Mouse (Mus musculus): Measurements from ENCODE around the gene Elac2. TPM values are rescaled to one million over a fixed set of nuclear protein-coding genes. Genes with fewer than 3 reads are reported as not detected.

The Elac2 gene
- total and polyA plus RNA-seq, 3 experiments: 66.8 to 88.2 (median 74.1) TPM

- in situ Hi-C loops (cut with MboI; ENCODE audit: low pct_ligation_motif_present, low pct_unique_long_range_greater_than_20kb, low sequenced_read_pairs): no loop called here
- H3K9me3 ChIP-seq (replicated peaks; ENCODE audit: low read length): no peaks in the 10 kb centered on the region
- no peak for DNase-seq (ENCODE audit: extremely low read depth)
- peaks cover 2% of the 10 kb centered on the region for H3K27me3 ChIP-seq (replicated peaks)
- dilution Hi-C loops (cut with MboI; ENCODE audit: extremely low pct_ligation_motif_present, extremely low pct_unique_long_range_greater_than_20kb, low sequenced_read_pairs): no loop called here
- H3K9ac ChIP-seq (ENCODE audit: insufficient read depth, low read depth): no peak overlapping the region
- no peaks in the 10 kb centered on the region for H3K79me2 ChIP-seq (replicated peaks; ENCODE audit: control insufficient read depth, extremely low read depth, insufficient read depth, poor library complexity, severe bottlenecking)
- no peak overlapping the region for H3K27ac ChIP-seq (ENCODE audit: insufficient read depth, low read depth)
- no peak for TF ChIP-seq RAD21 (IDR thresholded peaks at IDR 0.05; ENCODE audit: low read depth, low read length)
- TF ChIP-seq CHD1 (IDR thresholded peaks at IDR 0.05; ENCODE audit: low read depth, low read length): no peak
- no peak for TF ChIP-seq ZKSCAN1 (IDR thresholded peaks at IDR 0.05; ENCODE audit: borderline replicate concordance, low read depth, low read length)
- TF ChIP-seq UBTF (IDR thresholded peaks at IDR 0.05; ENCODE audit: low read depth, low read length): no peak
- TF ChIP-seq POLR2A (IDR thresholded peaks at IDR 0.05; ENCODE audit: low read depth, low read length): no peak
- no peak for TF ChIP-seq KAT2A (IDR thresholded peaks at IDR 0.05; ENCODE audit: insufficient replicate concordance, low read length)
- no peak for TF ChIP-seq ZMIZ1 (IDR thresholded peaks at IDR 0.05; ENCODE audit: low read depth, low read length)
- no peak for TF ChIP-seq IRF4 (IDR thresholded peaks at IDR 0.05; ENCODE audit: low read depth, low read length)
- TF ChIP-seq GABPA (IDR thresholded peaks at IDR 0.05; ENCODE audit: insufficient replicate concordance, low read depth, low read length): no peak
- TF ChIP-seq E2F4 (IDR thresholded peaks at IDR 0.05; ENCODE audit: insufficient replicate concordance, low read depth, low read length): no peak
- no peak for TF ChIP-seq ZC3H11A (IDR thresholded peaks at IDR 0.05; ENCODE audit: low read depth, low read length)
- TF ChIP-seq JUN (IDR thresholded peaks at IDR 0.05; ENCODE audit: insufficient read depth, low read depth, low read length): no peak
- TF ChIP-seq JUND (conservative IDR thresholded peaks at IDR 0.05; ENCODE audit: low read depth, low read length): no peak
- no peak for TF ChIP-seq MAZ (IDR thresholded peaks at IDR 0.05; ENCODE audit: low read depth, low read length)
- TF ChIP-seq RCOR1 (conservative IDR thresholded peaks at IDR 0.05; ENCODE audit: low read depth, low read length): no peak
- no peak for TF ChIP-seq TCF12 (IDR thresholded peaks at IDR 0.05; ENCODE audit: low read depth, low read length)
- TF ChIP-seq NELFE (IDR thresholded peaks at IDR 0.05; ENCODE audit: low read depth, low read length): no peak
- TF ChIP-seq CHD2 (IDR thresholded peaks at IDR 0.05; ENCODE audit: low read length): no peak
- TF ChIP-seq MYC (IDR thresholded peaks at IDR 0.05; ENCODE audit: low read depth, low read length): no peak
- no peak for TF ChIP-seq CTCF (conservative IDR thresholded peaks at IDR 0.05 in 1 of 2, IDR thresholded peaks at IDR 0.05 in 1 of 2; ENCODE audit: low read depth in 2 of 2, low read length in 2 of 2)
- no peaks in the 10 kb centered on the region for H3K4me1 ChIP-seq (ENCODE audit: control insufficient read depth in 1 of 2, insufficient read depth in 2 of 2)
- H3K4me3 ChIP-seq (replicated peaks in 1 of 3; ENCODE audit: low read depth in 2 of 3, low read length in 2 of 3, poor library complexity in 1 of 3): no peak overlapping the region
- no peaks in the 10 kb centered on the region for H3K36me3 ChIP-seq (replicated peaks in 1 of 2; ENCODE audit: control insufficient read depth in 1 of 2, insufficient read depth in 1 of 2, low read length in 1 of 2)
- no peak overlapping the region for H3K4me2 ChIP-seq (ENCODE audit: insufficient read depth, low read depth, poor library complexity, severe bottlenecking)
Observed at GRCm38 (mm10) chr11:64956962-64957729, 21.7 kb upstream of the Elac2 start.

DNA sequence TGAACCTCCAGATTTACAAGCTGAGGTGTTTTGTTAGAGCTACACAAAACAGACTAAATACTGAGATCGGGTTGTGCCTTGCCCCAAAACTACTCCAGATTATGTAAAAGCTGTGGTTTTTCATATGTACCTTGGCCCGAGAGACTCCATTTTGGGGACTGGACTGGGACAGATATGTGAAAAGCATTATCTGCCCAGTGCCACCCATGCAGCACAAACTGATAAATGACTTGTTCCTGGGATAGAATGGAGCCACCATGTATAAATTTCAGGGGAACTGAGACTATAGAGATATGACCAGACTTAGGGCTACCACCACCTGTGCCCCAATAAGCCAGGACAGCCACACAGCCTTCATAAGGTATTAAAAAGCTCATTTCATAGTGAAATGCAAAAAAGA is 16.2 kb upstream of the Elac2 start:
- Histone ChIP-seq H3K27ac (ENCODE audit: insufficient read depth, low read depth) (no peak overlapping the region), H3K9ac (ENCODE audit: insufficient read depth, low read depth) (no peak overlapping the region), H3K79me2 (replicated peaks; ENCODE audit: control insufficient read depth, extremely low read depth, insufficient read depth, poor library complexity, severe bottlenecking) (no peaks in the 10 kb centered on the region), H3K4me3 (replicated peaks in 1 of 3; ENCODE audit: low read depth in 2 of 3, low read length in 2 of 3, poor library complexity in 1 of 3) (no peak overlapping the region), H3K9me3 (replicated peaks; ENCODE audit: low read length) (no peaks in the 10 kb centered on the region), H3K4me1 (ENCODE audit: control insufficient read depth in 1 of 2, insufficient read depth in 2 of 2) (no peaks in the 10 kb centered on the region), H3K36me3 (replicated peaks in 1 of 2; ENCODE audit: control insufficient read depth in 1 of 2, insufficient read depth in 1 of 2, low read length in 1 of 2) (no peaks in the 10 kb centered on the region), H3K27me3 (replicated peaks) (peaks cover 12% of the 10 kb centered on the region), H3K4me2 (ENCODE audit: insufficient read depth, low read depth, poor library complexity, severe bottlenecking) (no peak overlapping the region)
- dilution Hi-C loops (cut with MboI; ENCODE audit: extremely low pct_ligation_motif_present, extremely low pct_unique_long_range_greater_than_20kb, low sequenced_read_pairs): no loop called here
- TF ChIP-seq USF2 (conservative IDR thresholded peaks at IDR 0.05; ENCODE audit: low read depth, low read length): no peak
- TF ChIP-seq ETS1 (conservative IDR thresholded peaks at IDR 0.05; ENCODE audit: low read depth, low read length): no peak
- TF ChIP-seq MYC (IDR thresholded peaks at IDR 0.05; ENCODE audit: low read depth, low read length): no peak
- TF ChIP-seq CTCF (conservative IDR thresholded peaks at IDR 0.05 in 1 of 2, IDR thresholded peaks at IDR 0.05 in 1 of 2; ENCODE audit: low read depth in 2 of 2, low read length in 2 of 2): no peak
- no peak for TF ChIP-seq HCFC1 (IDR thresholded peaks at IDR 0.05; ENCODE audit: low read depth, low read length)
- no peak for TF ChIP-seq BHLHE40 (IDR thresholded peaks at IDR 0.05; ENCODE audit: low read depth, low read length)
- no peak for TF ChIP-seq CHD1 (IDR thresholded peaks at IDR 0.05; ENCODE audit: low read depth, low read length)
- no peak for TF ChIP-seq MXI1 (IDR thresholded peaks at IDR 0.05; ENCODE audit: low read depth, low read length)
- TF ChIP-seq MAX (IDR thresholded peaks at IDR 0.05; ENCODE audit: low read length): no peak
- no peak for TF ChIP-seq EP300 (IDR thresholded peaks at IDR 0.05; ENCODE audit: low read length)
- TF ChIP-seq RAD21 (IDR thresholded peaks at IDR 0.05; ENCODE audit: low read depth, low read length): no peak
- no peak for DNase-seq (ENCODE audit: extremely low read depth)
- in situ Hi-C loops (cut with MboI; ENCODE audit: low pct_ligation_motif_present, low pct_unique_long_range_greater_than_20kb, low sequenced_read_pairs): no loop called here
